ENCODE assay signal across 14 mouse cellular contexts in genomic region chr11:117321311-117321971, GRCm38 (mm10).
A peak's percentile ranks its signal among the peaks of the same experiment; 100 is the strongest.
DNase-seq lines count a peak whose midpoint lies in the region; ATAC-seq and TF ChIP-seq lines count a peak whose summit lies in the region.
"Had no signal": no experiment of that assay in that cellular context is flagged by ENCODE, and none has a peak within 500 bp of the region (broad histone marks: within the 10 kb centered on the region; RNA-seq: fewer than 3 reads in every experiment).

No protein-coding gene starts in this region.

- no peaks in the 10 kb centered on the region for H3K27me3 ChIP-seq in hindbrain, embryonic 10.5 days (ENCODE audit: insufficient read depth, poor library complexity, severe bottlenecking)
- no peaks in the 10 kb centered on the region for H3K27me3 ChIP-seq in hindbrain, embryonic 14.5 days (ENCODE audit: control insufficient read depth, insufficient read depth, low read length)
- H3K27me3 ChIP-seq in stomach, embryonic 15.5 days (replicated peaks) = no peaks in the 10 kb centered on the region
- no peaks in the 10 kb centered on the region for H3K27me3 ChIP-seq in stomach, postnatal 0 days (ENCODE audit: control insufficient read depth, insufficient read depth, low read length)
- no peaks in the 10 kb centered on the region for H3K27me3 ChIP-seq in liver, embryonic 15.5 days
- no peaks in the 10 kb centered on the region for H3K27me3 ChIP-seq in forebrain, embryonic 16.5 days (replicated peaks; ENCODE audit: control insufficient read depth, insufficient read depth, low read length)
- H3K27me3 ChIP-seq: lung, embryonic 15.5 days had no signal

- 63% methylated on average over 9 of the region's 9 CpGs for whole genome bisulfite sequencing in hindbrain, embryonic 10.5 days
- 73% methylated on average over 9 of the region's 9 CpGs for WGBS in hindbrain, embryonic 14.5 days
- 71% methylated on average over 9 of the region's 9 CpGs for WGBS in stomach, embryonic 15.5 days
- 69% methylated on average over 9 of the region's 9 CpGs for WGBS in stomach, postnatal 0 days
- 39% methylated on average over 9 of the region's 9 CpGs for WGBS in liver, embryonic 15.5 days (ENCODE audit: insufficient replicate concordance)
- WGBS in forebrain, embryonic 16.5 days = 77% methylated on average over 9 of the region's 9 CpGs

- no peak overlapping the region for H3K9ac ChIP-seq in hindbrain, embryonic 14.5 days
- no peak overlapping the region for H3K9ac ChIP-seq in stomach, embryonic 15.5 days
- no peak overlapping the region for H3K9ac ChIP-seq in stomach, postnatal 0 days (ENCODE audit: low read length)
- H3K9ac ChIP-seq in liver, embryonic 15.5 days = no peak overlapping the region
- H3K9ac ChIP-seq in forebrain, embryonic 16.5 days (replicated peaks; ENCODE audit: low read depth, low read length) = no peak overlapping the region
- H3K9ac ChIP-seq: lung, embryonic 15.5 days had no signal

- no peaks in the 10 kb centered on the region for H3K9me3 ChIP-seq in hindbrain, embryonic 10.5 days
- H3K9me3 ChIP-seq in hindbrain, embryonic 14.5 days (ENCODE audit: control insufficient read depth, low read length) = no peaks in the 10 kb centered on the region
- H3K9me3 ChIP-seq in stomach, embryonic 15.5 days = no peaks in the 10 kb centered on the region
- no peaks in the 10 kb centered on the region for H3K9me3 ChIP-seq in stomach, postnatal 0 days (ENCODE audit: control insufficient read depth, low read length)
- no peaks in the 10 kb centered on the region for H3K9me3 ChIP-seq in liver, embryonic 15.5 days (replicated peaks)
- no peaks in the 10 kb centered on the region for H3K9me3 ChIP-seq in forebrain, embryonic 16.5 days (ENCODE audit: control insufficient read depth, low read length)
- H3K9me3 ChIP-seq: lung, embryonic 15.5 days had no signal

- H3K27ac ChIP-seq in hindbrain, embryonic 10.5 days = peak overlapping the region; percentile 40
- no peak overlapping the region for H3K27ac ChIP-seq in hindbrain, embryonic 14.5 days
- 0 out of 2 replicates have a peak overlapping the region, but pooled peaks have one; percentile 87 for H3K27ac ChIP-seq in stomach, embryonic 15.5 days
- H3K27ac ChIP-seq in stomach, postnatal 0 days (replicated peaks) = no peak overlapping the region
- H3K27ac ChIP-seq in brown adipose tissue, adult 24 weeks (replicated peaks; ENCODE audit: low read depth, low read length) = 0 out of 2 replicates have a peak overlapping the region, but pooled peaks have one; percentile 6
- 0 out of 2 replicates have a peak overlapping the region, but pooled peaks have one; percentile 82 for H3K27ac ChIP-seq in liver, embryonic 15.5 days (replicated peaks)
- no peak overlapping the region for H3K27ac ChIP-seq in forebrain, embryonic 16.5 days (ENCODE audit: low read length)
- H3K27ac ChIP-seq: layer of hippocampus, adult 2 months had no signal

- no peak overlapping the region for H3K4me3 ChIP-seq in hindbrain, embryonic 10.5 days
- no peak overlapping the region for H3K4me3 ChIP-seq in hindbrain, embryonic 14.5 days (replicated peaks; ENCODE audit: low read length)
- no peak overlapping the region for H3K4me3 ChIP-seq in stomach, embryonic 15.5 days (replicated peaks)
- no peak overlapping the region for H3K4me3 ChIP-seq in stomach, postnatal 0 days (ENCODE audit: low read depth, low read length)
- H3K4me3 ChIP-seq in brown adipose tissue, adult 24 weeks (ENCODE audit: insufficient read depth, low read depth, low read length) = no peak overlapping the region
- no peak overlapping the region for H3K4me3 ChIP-seq in liver, embryonic 15.5 days (replicated peaks)
- H3K4me3 ChIP-seq in forebrain, embryonic 16.5 days (replicated peaks; ENCODE audit: low read length) = no peak overlapping the region
- H3K4me3 ChIP-seq: erythroblast, embryonic 14.5 days; layer of hippocampus, adult 2 months; lung, embryonic 15.5 days had no signal

- no peak overlapping the region for H3K4me2 ChIP-seq in hindbrain, embryonic 14.5 days (replicated peaks)
- H3K4me2 ChIP-seq in stomach, embryonic 15.5 days = no peak overlapping the region
- no peak overlapping the region for H3K4me2 ChIP-seq in stomach, postnatal 0 days (replicated peaks; ENCODE audit: low read depth)
- H3K4me2 ChIP-seq in liver, embryonic 15.5 days = no peak overlapping the region
- H3K4me2 ChIP-seq in forebrain, embryonic 16.5 days (ENCODE audit: low read length) = no peak overlapping the region
- H3K4me2 ChIP-seq: lung, embryonic 15.5 days; midbrain, embryonic 11.5 days had no signal

- TF ChIP-seq EP300 in stomach, postnatal 0 days (optimal IDR thresholded peaks at IDR 0.05) = no peak

- ATAC-seq in hindbrain, embryonic 14.5 days (ENCODE audit: low FRiP score) = no peak
- no peak for ATAC-seq in stomach, embryonic 15.5 days (ENCODE audit: insufficient read depth, low FRiP score, low read depth)
- ATAC-seq in stomach, postnatal 0 days (ENCODE audit: low FRiP score, low TSS enrichment) = no peak
- ATAC-seq in liver, embryonic 15.5 days (ENCODE audit: insufficient read depth) = no peak
- ATAC-seq in forebrain, embryonic 16.5 days = no peak

- no peaks in the 10 kb centered on the region for H3K36me3 ChIP-seq in hindbrain, embryonic 10.5 days
- no peaks in the 10 kb centered on the region for H3K36me3 ChIP-seq in hindbrain, embryonic 14.5 days (replicated peaks; ENCODE audit: control insufficient read depth, insufficient read depth)
- no peaks in the 10 kb centered on the region for H3K36me3 ChIP-seq in stomach, embryonic 15.5 days
- no peaks in the 10 kb centered on the region for H3K36me3 ChIP-seq in stomach, postnatal 0 days (ENCODE audit: control insufficient read depth, insufficient read depth, low read length)
- no peaks in the 10 kb centered on the region for H3K36me3 ChIP-seq in liver, embryonic 15.5 days (replicated peaks)
- no peaks in the 10 kb centered on the region for H3K36me3 ChIP-seq in forebrain, embryonic 16.5 days (ENCODE audit: control insufficient read depth, insufficient read depth)
- H3K36me3 ChIP-seq: lung, embryonic 15.5 days had no signal

- TF ChIP-seq CTCF in stomach, postnatal 0 days (IDR thresholded peaks at IDR 0.05; ENCODE audit: low read depth) = no peak

- DNase-seq in hindbrain, embryonic 10.5 days (ENCODE audit: low spot score) = peak; percentile 61
- no peak for DNase-seq in hindbrain, embryonic 14.5 days (ENCODE audit: low spot score)
- DNase-seq in stomach, postnatal 0 days (ENCODE audit: low spot score) = no peak
- DNase-seq in layer of hippocampus, adult 18-20 months (ENCODE audit: low spot score in 2 of 2) = no peak
- DNase-seq: heart, postnatal 14 days; right cerebral cortex, postnatal 14 days had no signal

- H3K4me1 ChIP-seq in hindbrain, embryonic 10.5 days (replicated peaks) = peaks cover 100% of the 10 kb centered on the region
- H3K4me1 ChIP-seq in hindbrain, embryonic 14.5 days (replicated peaks; ENCODE audit: control insufficient read depth, insufficient read depth, low read length) = peaks cover 47% of the 10 kb centered on the region
- peaks cover 84% of the 10 kb centered on the region for H3K4me1 ChIP-seq in stomach, embryonic 15.5 days
- peaks cover 34% of the 10 kb centered on the region for H3K4me1 ChIP-seq in stomach, postnatal 0 days (replicated peaks; ENCODE audit: control insufficient read depth, insufficient read depth)
- peaks cover 78% of the 10 kb centered on the region for H3K4me1 ChIP-seq in brown adipose tissue, adult 24 weeks (ENCODE audit: control insufficient read depth, insufficient read depth, insufficient read length, low read length)
- peaks cover 99% of the 10 kb centered on the region for H3K4me1 ChIP-seq in liver, embryonic 15.5 days (replicated peaks)
- peaks cover 45% of the 10 kb centered on the region for H3K4me1 ChIP-seq in forebrain, embryonic 16.5 days (replicated peaks; ENCODE audit: control insufficient read depth, insufficient read depth, low read length)

Comparison
In these comparisons a context has a peak if more than half of its experiments do, and no peak if none do; other contexts are left out.
1. H3K27ac ChIP-seq: peak in hindbrain, embryonic 10.5 days (single experiment), stomach, embryonic 15.5 days (single experiment), brown adipose tissue, adult 24 weeks (single experiment) and liver, embryonic 15.5 days (single experiment); none in hindbrain, embryonic 14.5 days (single experiment), stomach, postnatal 0 days (single experiment) and forebrain, embryonic 16.5 days (single experiment).